Mouse (Mus musculus): ENCODE measurements around the gene Tmem253. TPM values are rescaled to one million over a fixed set of nuclear protein-coding genes. Genes with fewer than 3 reads are reported as not detected.
A peak's percentile ranks its signal among the peaks of the same experiment; 100 is the strongest.
"Not testable (repeated sequence)": the region's sequence is repeated elsewhere in the genome, so short reads cannot be mapped to it uniquely, and the experiment has no call there.

The Tmem253 gene
- polyA plus RNA-seq, 1 experiment = not detected

DNA sequence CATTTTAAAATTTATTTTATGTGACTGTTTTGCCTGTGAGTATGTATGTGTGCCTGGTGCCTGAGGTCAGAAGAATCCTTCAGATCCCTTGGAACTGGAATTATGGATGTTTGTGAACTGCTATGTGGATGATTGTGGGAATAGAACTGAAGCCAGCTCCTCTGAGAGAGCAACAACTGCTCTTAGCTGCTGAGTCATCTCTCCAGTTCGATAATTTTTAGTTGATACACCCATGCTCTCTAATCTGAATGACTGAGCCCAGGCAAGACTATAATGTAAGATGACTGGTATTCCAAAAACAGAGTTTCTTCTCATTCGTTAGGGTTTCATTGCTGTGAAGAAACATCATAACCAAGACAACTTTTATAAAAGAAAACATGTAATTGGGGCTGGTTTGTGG lies 8.7 kb downstream of the Tmem253 start:
- Histone ChIP-seq H3K9me3 (ENCODE audit: control insufficient read depth, low read length) (no peaks in the 10 kb centered on the region), H3K4me1 (ENCODE audit: control insufficient read depth) (peaks cover 57% of the 10 kb centered on the region), H3K4me3 (replicated peaks) (no peak overlapping the region), H3K27me3 (ENCODE audit: control insufficient read depth) (no peaks in the 10 kb centered on the region), H3K36me3 (ENCODE audit: control insufficient read depth) (no peaks in the 10 kb centered on the region)
- TF ChIP-seq TAL1 (IDR thresholded peaks at IDR 0.05; ENCODE audit: low read length) (no peak), GATA1 (IDR thresholded peaks at IDR 0.05; ENCODE audit: low read length) (peak; percentile 35; the same call in 1 of the 2 replicates)

DNA sequence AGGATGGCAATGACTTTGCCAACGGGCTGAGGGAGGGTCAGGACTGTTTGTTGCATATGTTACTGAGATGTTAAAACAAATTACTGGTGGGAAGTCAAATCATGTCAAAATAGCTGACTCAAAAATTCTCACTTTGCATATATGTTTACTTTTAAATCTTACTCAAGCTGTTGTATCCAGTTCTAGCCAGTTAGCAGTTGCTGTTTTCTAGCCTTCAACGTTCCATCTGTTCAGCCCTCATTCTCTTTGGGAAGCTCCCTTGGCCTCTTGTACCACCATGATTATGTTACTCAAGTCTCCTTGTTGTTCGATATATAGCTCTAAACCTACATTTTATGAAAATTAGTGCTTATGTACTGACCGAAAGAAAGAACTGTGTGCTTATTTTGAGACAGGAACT lies 10.9 kb downstream of the Tmem253 start:
- H3K27me3 ChIP-seq (ENCODE audit: control insufficient read depth) = no peaks in the 10 kb centered on the region
- TF ChIP-seq TAL1 (IDR thresholded peaks at IDR 0.05; ENCODE audit: low read length) = no peak
- no peak for TF ChIP-seq GATA1 (IDR thresholded peaks at IDR 0.05; ENCODE audit: low read length)
- no peak overlapping the region for H3K4me3 ChIP-seq (replicated peaks)
- no peaks in the 10 kb centered on the region for H3K9me3 ChIP-seq (ENCODE audit: control insufficient read depth, low read length)
- H3K4me1 ChIP-seq (ENCODE audit: control insufficient read depth) = peaks cover 36% of the 10 kb centered on the region
- H3K36me3 ChIP-seq (ENCODE audit: control insufficient read depth) = no peaks in the 10 kb centered on the region

DNA sequence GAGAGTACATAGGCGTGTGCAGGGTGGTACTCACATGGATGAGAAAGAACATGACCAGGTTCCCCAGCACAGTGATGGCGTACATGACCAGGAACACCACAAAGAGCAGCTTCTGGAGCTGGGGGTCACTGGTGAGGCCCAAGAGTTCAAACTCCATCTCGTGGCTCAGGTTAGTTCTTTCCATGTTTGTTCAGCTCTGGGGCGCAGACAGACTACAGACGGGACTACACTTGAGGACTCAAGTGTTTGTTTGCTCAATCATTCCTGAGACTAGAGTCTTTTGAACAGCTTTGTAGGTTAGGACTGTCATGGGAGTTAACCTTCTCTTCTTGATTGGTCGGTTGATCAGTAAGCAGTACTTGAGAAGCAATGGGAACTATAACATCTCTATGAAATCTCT lies 20.5 kb downstream of the Tmem253 start:
- TF ChIP-seq TAL1 (IDR thresholded peaks at IDR 0.05; ENCODE audit: low read length) = no peak
- TF ChIP-seq GATA1 (IDR thresholded peaks at IDR 0.05; ENCODE audit: low read length) = no peak
- Histone ChIP-seq H3K36me3 (ENCODE audit: control insufficient read depth) (no peaks in the 10 kb centered on the region), H3K27me3 (ENCODE audit: control insufficient read depth) (no peaks in the 10 kb centered on the region), H3K4me3 (replicated peaks) (no peak overlapping the region), H3K4me1 (ENCODE audit: control insufficient read depth) (no peaks in the 10 kb centered on the region), H3K9me3 (ENCODE audit: control insufficient read depth, low read length) (no peaks in the 10 kb centered on the region)

- no peaks in the 10 kb centered on the region for H3K9me3 ChIP-seq (ENCODE audit: control insufficient read depth, low read length)
- H3K36me3 ChIP-seq (ENCODE audit: control insufficient read depth) = no peaks in the 10 kb centered on the region
- no peaks in the 10 kb centered on the region for H3K4me1 ChIP-seq (ENCODE audit: control insufficient read depth)
- no peak overlapping the region for H3K4me3 ChIP-seq (replicated peaks)
- H3K27me3 ChIP-seq (ENCODE audit: control insufficient read depth) = peaks cover 10% of the 10 kb centered on the region
- TF ChIP-seq GATA1 (IDR thresholded peaks at IDR 0.05; ENCODE audit: low read length) (no peak), TAL1 (IDR thresholded peaks at IDR 0.05; ENCODE audit: low read length) (no peak)
These were observed 23.9 kb downstream of the Tmem253 start for GRCm38 (mm10) chr14:52039332-52039731.

GRCm38 (mm10) chr14:52042359-52042758 lies 26.9 kb downstream of the Tmem253 start, which contains the start of gene Olfr221:
Olfr221 (minus strand) TSS chr14:52042459.
- H3K4me1 ChIP-seq (ENCODE audit: control insufficient read depth); H3K4me3 ChIP-seq (replicated peaks); H3K27me3 ChIP-seq (ENCODE audit: control insufficient read depth); H3K36me3 ChIP-seq (ENCODE audit: control insufficient read depth); H3K9me3 ChIP-seq (ENCODE audit: control insufficient read depth, low read length): not testable (repeated sequence)

GRCm38 (mm10) chr14:52043446-52043845 lies 28.0 kb downstream of the Tmem253 start:
- Histone ChIP-seq H3K4me3 (replicated peaks) (no peak overlapping the region), H3K4me1 (ENCODE audit: control insufficient read depth) (peaks cover 2% of the 10 kb centered on the region; the same call in 1 of the 2 replicates)

DNA sequence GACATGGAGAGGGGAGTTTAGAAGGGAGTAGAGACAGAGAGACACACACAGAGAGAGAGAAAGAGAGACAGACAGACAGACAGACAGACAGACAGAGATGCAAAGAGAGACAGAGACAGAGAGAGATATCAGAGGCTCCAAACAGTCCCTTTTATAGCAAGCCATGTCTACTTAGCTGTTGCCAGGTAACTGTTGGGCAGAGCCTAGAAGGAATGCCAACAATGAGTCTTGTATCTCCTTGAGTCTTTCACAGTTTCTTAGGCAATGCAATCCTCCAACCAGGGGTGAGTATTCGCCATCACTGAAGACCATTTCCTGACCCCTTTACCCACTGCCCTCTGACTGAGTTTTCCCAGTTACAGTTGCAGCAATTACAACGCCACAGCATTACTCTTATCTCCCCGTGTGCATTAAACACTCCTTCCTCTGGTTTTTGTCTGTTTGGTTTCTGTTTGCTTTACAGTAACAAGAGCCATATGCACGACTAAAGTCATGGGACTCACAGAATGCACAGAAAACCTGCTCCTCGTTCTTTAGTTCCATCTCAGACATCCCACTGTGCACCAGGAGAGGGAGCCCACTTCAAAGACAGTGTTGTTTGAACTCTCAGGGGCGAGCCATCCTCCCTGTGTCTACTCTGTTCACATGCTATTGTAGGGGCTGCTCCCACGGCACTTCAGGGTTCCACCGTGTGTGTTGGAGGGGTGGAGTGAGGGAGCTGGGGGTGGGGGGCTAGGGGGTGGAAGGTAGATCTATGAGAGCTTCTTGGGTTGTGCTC lies 29.6 kb downstream of the Tmem253 start:
- Histone ChIP-seq H3K4me1 (ENCODE audit: control insufficient read depth) (peaks cover 2% of the 10 kb centered on the region; the same call in 1 of the 2 replicates), H3K27me3 (ENCODE audit: control insufficient read depth) (peaks cover 10% of the 10 kb centered on the region), H3K4me3 (replicated peaks) (no peak overlapping the region), H3K36me3 (ENCODE audit: control insufficient read depth) (no peaks in the 10 kb centered on the region), H3K9me3 (ENCODE audit: control insufficient read depth, low read length) (no peaks in the 10 kb centered on the region)
- TF ChIP-seq GATA1 (IDR thresholded peaks at IDR 0.05; ENCODE audit: low read length) (no peak), TAL1 (IDR thresholded peaks at IDR 0.05; ENCODE audit: low read length) (no peak)

More at GRCm38 (mm10) chr14:52043446-52043845, 28.0 kb downstream of the Tmem253 start:
- peaks cover 10% of the 10 kb centered on the region for H3K27me3 ChIP-seq (ENCODE audit: control insufficient read depth)
- TF ChIP-seq GATA1 (IDR thresholded peaks at IDR 0.05; ENCODE audit: low read length) = no peak
- no peak for TF ChIP-seq TAL1 (IDR thresholded peaks at IDR 0.05; ENCODE audit: low read length)
- H3K36me3 ChIP-seq (ENCODE audit: control insufficient read depth) = no peaks in the 10 kb centered on the region
- H3K9me3 ChIP-seq (ENCODE audit: control insufficient read depth, low read length) = no peaks in the 10 kb centered on the region

DNA sequence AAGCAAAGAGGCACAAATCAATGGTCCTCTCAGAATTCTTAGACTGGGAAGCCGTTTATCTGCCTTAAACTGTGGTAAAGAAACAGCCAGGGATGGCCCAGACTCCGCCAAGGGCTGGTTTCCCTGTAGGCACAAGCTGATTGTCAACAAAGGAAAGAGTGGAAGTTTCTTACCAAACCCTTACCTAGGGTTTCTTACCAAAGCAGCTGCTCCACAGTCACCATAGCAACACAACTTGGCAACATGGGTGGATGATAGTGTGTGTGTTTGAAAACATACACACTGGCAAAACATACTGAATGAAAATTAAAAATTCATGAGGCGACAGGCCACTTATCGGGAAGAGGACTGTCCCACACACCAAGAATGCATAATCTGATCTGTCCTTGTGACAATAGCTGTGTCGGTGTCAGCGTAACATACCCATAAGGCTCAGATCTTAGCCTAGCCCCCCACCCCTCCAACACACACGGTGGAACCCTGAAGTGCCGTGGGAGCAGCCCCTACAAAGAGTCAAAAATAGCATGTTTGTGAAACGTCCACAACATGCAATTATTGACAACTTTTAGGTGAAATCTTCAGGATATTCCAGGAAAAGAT lies 30.6 kb downstream of the Tmem253 start:
- no peak overlapping the region for H3K4me3 ChIP-seq (replicated peaks)
- H3K27me3 ChIP-seq (ENCODE audit: control insufficient read depth) = peaks cover 10% of the 10 kb centered on the region
- H3K36me3 ChIP-seq (ENCODE audit: control insufficient read depth) = no peaks in the 10 kb centered on the region
- TF ChIP-seq GATA1 (IDR thresholded peaks at IDR 0.05; ENCODE audit: low read length) (no peak), TAL1 (IDR thresholded peaks at IDR 0.05; ENCODE audit: low read length) (no peak)
- no peaks in the 10 kb centered on the region for H3K9me3 ChIP-seq (ENCODE audit: control insufficient read depth, low read length)
- H3K4me1 ChIP-seq (ENCODE audit: control insufficient read depth) = peaks cover 2% of the 10 kb centered on the region; the same call in 1 of the 2 replicates

DNA sequence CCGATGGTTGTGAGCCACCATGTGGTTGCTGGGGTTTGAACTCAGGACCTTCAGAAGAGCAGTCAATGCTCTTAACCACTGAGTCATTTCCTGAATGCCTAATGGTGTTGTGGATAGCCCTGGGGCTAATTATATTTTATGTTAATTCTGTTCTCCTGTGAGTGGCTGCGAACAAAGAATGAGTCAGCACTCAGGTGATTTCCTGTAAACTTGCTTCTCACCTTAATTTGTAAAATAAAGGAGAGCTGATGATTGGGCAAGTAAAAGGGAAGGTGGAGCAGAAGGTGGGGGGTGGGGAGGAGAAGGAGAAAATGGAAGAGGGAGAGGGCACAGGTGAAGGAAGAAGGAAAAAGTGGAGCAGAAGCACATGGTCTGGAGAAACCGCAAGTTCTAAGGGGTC lies 37.3 kb downstream of the Tmem253 start:
- not testable (repeated sequence) for H3K9me3 ChIP-seq (ENCODE audit: control insufficient read depth, low read length); H3K27me3 ChIP-seq (ENCODE audit: control insufficient read depth); H3K36me3 ChIP-seq (ENCODE audit: control insufficient read depth); H3K4me1 ChIP-seq (ENCODE audit: control insufficient read depth); H3K4me3 ChIP-seq (replicated peaks)

All from erythroblast, embryonic 14.5 days (primary cell).